Mouse (Mus musculus): ENCODE results near the gene Ttc38.

Gene Ttc38

GRCm38 (mm10) chr15:85897113-85897512, 65.0 kb downstream of the Ttc38 start:
- DNase-seq: no peak

DNA sequence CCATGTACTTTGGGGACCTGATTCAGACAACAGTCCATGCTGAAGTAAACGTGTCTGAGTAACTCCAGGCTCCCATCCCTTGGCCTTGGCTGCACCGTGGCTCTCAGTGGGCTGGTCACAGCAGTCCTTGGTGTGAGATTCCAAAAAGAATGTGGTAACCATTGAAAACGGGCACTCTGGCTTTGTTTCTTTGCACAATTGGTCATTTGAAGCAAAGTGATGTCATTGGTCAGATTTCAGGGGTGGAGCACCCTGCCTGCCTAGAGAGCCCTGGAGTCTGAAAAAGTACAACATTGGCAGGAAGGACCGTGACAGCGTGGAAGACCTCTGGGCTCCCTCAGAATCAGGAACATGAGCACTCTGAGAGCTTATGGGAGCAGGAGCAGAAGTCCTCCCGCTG, 67.3 kb downstream of the Ttc38 start:
- no peak for DNase-seq

DNA sequence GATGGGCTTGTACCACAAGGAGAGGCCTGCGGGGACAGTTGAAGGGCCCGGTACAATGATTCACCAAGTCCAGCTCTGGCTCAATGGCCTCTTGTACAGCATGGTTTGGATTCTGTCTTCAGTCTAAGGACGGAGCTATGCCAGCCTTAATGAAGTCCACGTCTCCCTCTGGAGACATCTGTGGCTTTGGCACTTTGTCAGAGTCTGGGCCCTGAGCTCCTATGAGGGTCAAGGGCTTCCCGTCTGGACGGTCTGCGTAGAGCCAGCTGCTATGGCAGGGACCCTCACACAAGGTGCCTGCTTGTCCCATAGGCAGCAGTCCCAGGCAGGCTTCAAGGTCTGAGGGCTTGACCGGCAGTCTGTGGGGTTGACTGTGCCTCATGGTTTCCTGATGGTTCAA, 68.2 kb downstream of the Ttc38 start:
- no peak for DNase-seq

DNA sequence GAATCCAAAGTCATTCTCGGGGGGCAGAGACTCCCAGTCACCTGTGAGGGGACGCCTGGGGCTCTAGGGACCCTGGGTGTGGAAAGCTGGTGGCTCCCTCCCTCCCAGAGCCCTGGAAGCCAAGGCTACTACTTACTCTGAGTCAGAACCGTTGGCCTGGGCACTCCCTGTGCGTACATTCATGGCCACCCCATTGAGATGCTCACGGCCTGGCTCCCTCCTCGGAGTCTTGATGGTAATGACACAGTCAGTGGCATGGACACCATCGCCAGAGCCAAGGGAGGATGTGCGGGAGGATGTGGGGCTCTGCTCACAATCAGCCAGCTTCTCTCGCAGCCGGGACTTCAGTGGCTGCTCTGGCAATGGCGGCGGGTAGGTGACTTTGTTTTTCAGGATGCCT, 68.7 kb downstream of the Ttc38 start:
- DNase-seq: no peak

DNA sequence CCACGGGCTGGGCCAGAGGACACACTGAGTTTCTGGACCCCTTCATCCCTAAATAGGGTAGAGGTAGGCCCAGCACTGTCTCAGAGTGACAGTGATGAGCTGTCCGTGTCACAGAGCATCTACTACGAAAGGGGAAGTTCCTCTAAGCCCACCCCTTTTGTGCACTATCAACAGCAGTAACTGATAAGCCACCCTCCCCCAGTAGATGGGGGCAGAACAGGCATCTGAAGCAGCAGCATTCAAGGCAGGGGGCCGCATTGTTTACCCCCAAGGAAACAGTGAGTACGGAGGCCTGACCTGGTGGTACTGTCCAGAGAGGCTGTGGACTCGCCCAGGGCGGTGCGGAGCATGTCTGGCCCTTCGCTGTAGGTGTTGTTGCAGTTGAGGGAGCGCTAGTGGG, 70.4 kb downstream of the Ttc38 start:
- no peak for DNase-seq

DNA sequence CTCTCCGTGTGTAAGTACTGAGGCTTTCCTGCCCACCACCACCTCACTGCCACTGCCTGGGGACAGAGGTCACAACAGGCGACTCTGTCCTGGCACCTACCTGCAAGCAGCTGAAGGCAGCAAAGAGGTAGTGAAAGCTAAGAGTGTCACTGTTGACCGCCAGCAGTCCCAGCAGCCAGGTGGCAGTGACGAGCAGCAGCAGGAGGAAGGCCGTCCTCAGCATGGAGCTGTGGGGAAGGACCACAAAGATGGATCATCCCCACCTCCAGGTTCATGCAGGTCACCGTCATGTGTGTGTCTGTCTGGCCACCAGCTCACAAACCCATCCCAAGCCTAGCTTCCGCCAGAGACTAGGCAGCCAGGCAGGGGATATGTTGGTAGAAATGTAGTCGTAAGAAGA, 71.7 kb downstream of the Ttc38 start:
- DNase-seq: no peak

All from cerebellum, adult 9-10 months (tissue).